Mouse (Mus musculus): Measurements from ENCODE around the gene Mrgbp. TPM values are rescaled to one million over a fixed set of nuclear protein-coding genes. Genes with fewer than 3 reads are reported as not detected.

Gene Mrgbp
- polyA plus RNA-seq, 1 experiment from 2014 or later: 43.7 TPM

Other genes with a start within 250 kb of the Mrgbp start
- 3.9 and 4.6 TPM in 2 replicates for gene Gata5, start 246.6 kb upstream of the Mrgbp start, polyA plus RNA-seq (2015; fragmentation: Nextera tagmentation; extraction: Ambion mirVana)
- gene Slco4a1, start 125.1 kb upstream of the Mrgbp start, polyA plus RNA-seq (2015; fragmentation: Nextera tagmentation; extraction: Ambion mirVana): 3.2 and 3.3 TPM in 2 replicates
- gene Ntsr1, start 81.3 kb upstream of the Mrgbp start, polyA plus RNA-seq (2015; fragmentation: Nextera tagmentation; extraction: Ambion mirVana): 7.4 and 10.2 TPM in 2 replicates
- 67.3 and 69.3 TPM in 2 replicates for gene Ogfr, start 7.9 kb downstream of the Mrgbp start, polyA plus RNA-seq (2015; fragmentation: Nextera tagmentation; extraction: Ambion mirVana)
- gene Col9a3, start 16.5 kb downstream of the Mrgbp start, polyA plus RNA-seq (2015; fragmentation: Nextera tagmentation; extraction: Ambion mirVana): 9.5 and 9.8 TPM in 2 replicates
- 0.09 and 0.15 TPM in 2 replicates for gene Tcfl5, start 61.4 kb downstream of the Mrgbp start, polyA plus RNA-seq (2015; fragmentation: Nextera tagmentation; extraction: Ambion mirVana)
- 26.8 and 29.0 TPM in 2 replicates for gene Dido1, start 128.7 kb downstream of the Mrgbp start, polyA plus RNA-seq (2015; fragmentation: Nextera tagmentation; extraction: Ambion mirVana)
- gene Gid8, start 128.8 kb downstream of the Mrgbp start, polyA plus RNA-seq (2015; fragmentation: Nextera tagmentation; extraction: Ambion mirVana): 56.3 and 56.8 TPM in 2 replicates
- gene Slc17a9, start 144.0 kb downstream of the Mrgbp start, polyA plus RNA-seq (2015; fragmentation: Nextera tagmentation; extraction: Ambion mirVana): 0.40 and 0.66 TPM in 2 replicates
- not detected in 2 replicates for gene Bhlhe23, start 195.6 kb downstream of the Mrgbp start, polyA plus RNA-seq (2015; fragmentation: Nextera tagmentation; extraction: Ambion mirVana)